Mouse (Mus musculus) stomach, embryonic 16.5 days (tissue): ENCODE results near the gene Fam120a. TPM values are rescaled to one million over a fixed set of nuclear protein-coding genes. Genes with fewer than 3 reads are reported as not detected.

Source experiments
- ATAC-seq: fragments of 200-750 bp; cut with Nextera tagmentation; 2 replicates; pipeline ENCODE4 v1.8.0; 2017; ENCODE audit warnings: moderate number of reproducible peaks, moderate TSS enrichment; ENCODE audit not compliant: insufficient read depth, low FRiP score
- H3K27ac ChIP-seq: fragments of 300-500 bp; sonication (generic); 2 replicates; pipeline ENCODE4 v1.5.1; 2014; ENCODE audit warnings: low read length
- H3K27me3 ChIP-seq: fragments of 300-500 bp; sonication (generic); 2 replicates; pipeline ENCODE4 v1.6.1; 2014; ENCODE audit warnings: low read length, control low read depth, mixed read lengths; ENCODE audit not compliant: control insufficient read depth, insufficient read depth
- H3K36me3 ChIP-seq: fragments of 300-500 bp; sonication (generic); 2 replicates; pipeline ENCODE4 v1.6.1; 2014; ENCODE audit warnings: low read length; ENCODE audit not compliant: control insufficient read depth, insufficient read depth
- H3K4me1 ChIP-seq: fragments of 300-500 bp; sonication (generic); 2 replicates; pipeline ENCODE4 v1.6.1; 2014; ENCODE audit warnings: low read length, control low read depth, mixed read lengths; ENCODE audit not compliant: control insufficient read depth, insufficient read depth
- H3K4me2 ChIP-seq: fragments of 300-500 bp; sonication (generic); 2 replicates; pipeline ENCODE4 v1.6.1; 2014; ENCODE audit warnings: low read depth, low read length, mixed read lengths
- H3K4me3 ChIP-seq: fragments of 300-500 bp; sonication (generic); replicated peaks from 2 replicates; pipeline ENCODE4 v1.5.1; 2014; ENCODE audit warnings: mild to moderate bottlenecking, low read length
- H3K9ac ChIP-seq: fragments of 300-500 bp; sonication (generic); 2 replicates; pipeline ENCODE4 v1.6.1; 2014; ENCODE audit warnings: low read length
- H3K9me3 ChIP-seq: fragments of 300-500 bp; sonication (generic); replicated peaks from 2 replicates; pipeline ENCODE4 v1.6.1; 2016; ENCODE audit warnings: low read length, control low read depth; ENCODE audit not compliant: control insufficient read depth
- WGBS: fragments of 180-500 bp; shearing (Covaris S2); extraction: QIAGEN DNeasy Blood & Tissue Kit; methylation state at CpG from one replicate; pipeline ENCODE4 v1.1.7; 2014; 5-methylcytosine and 5-hydroxymethylcytosine counted together
- polyA plus RNA-seq: library from polyadenylated mRNA; unstranded; fragments of >200 nt; fragmentation: Nextera tagmentation; extraction: Ambion mirVana; gene quantifications from 2 replicates; pipeline ENCODE4 v1.2.1, GENCODE M21; 2015

Gene Fam120a
- polyA plus RNA-seq, 1 experiment from 2014 or later = 27.8 TPM

DNA sequence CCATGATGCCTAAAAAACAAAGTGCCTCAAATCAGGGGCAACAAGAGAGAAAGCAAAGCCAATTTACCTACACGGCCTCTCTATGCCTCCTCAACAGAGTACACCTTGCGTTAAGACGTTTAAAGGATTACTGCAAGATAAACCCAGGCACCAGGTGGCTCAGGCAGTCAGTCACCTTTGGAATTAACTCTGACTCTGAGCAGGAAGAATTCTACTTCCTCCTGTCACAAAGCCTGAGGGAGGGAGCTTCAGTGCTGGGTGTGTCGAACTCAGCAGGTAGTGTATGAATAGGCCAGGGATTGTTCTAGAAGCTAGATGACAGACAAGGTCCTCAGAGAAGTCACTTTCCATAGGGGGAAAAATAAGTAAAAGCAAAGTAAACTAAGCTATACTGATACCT lies 9.2 kb downstream of the Fam120a start:
- H3K27ac ChIP-seq = peak overlapping the region; percentile 90
- H3K36me3 ChIP-seq = no peaks in the 10 kb centered on the region
- peak overlapping the region; percentile 7; the same call in 1 of the 2 replicates for H3K9ac ChIP-seq
- H3K27me3 ChIP-seq = no peaks in the 10 kb centered on the region
- 42% methylated on average over 4 of the region's 4 CpGs for WGBS
- H3K9me3 ChIP-seq = no peaks in the 10 kb centered on the region
- peaks cover 24% of the 10 kb centered on the region for H3K4me1 ChIP-seq
- peak; percentile 73 for ATAC-seq
- H3K4me3 ChIP-seq = no peak overlapping the region
- peak overlapping the region; percentile 36 for H3K4me2 ChIP-seq

DNA sequence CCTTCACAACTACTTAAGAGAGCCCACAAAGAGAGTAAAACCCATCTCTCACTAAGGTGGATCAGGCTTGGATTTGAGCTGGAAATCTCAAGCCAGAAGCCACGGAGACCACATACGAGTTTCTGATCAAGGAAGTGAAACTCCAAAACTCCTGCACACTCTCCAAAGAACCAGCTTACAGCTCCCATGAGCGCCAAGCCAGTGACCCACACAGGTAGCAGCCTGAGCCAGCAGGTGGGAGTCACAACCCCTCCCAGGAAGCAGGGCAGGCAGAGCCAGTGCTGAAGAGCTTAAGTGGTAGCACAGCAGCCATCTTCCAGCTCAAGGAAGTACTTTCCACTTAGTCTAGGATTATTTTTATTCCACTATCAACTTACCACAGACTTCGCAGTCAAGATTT lies 13.0 kb downstream of the Fam120a start:
- no peak overlapping the region for H3K27ac ChIP-seq
- H3K36me3 ChIP-seq = no peaks in the 10 kb centered on the region
- ATAC-seq = no peak
- peaks cover 19% of the 10 kb centered on the region for H3K4me1 ChIP-seq
- H3K27me3 ChIP-seq = no peaks in the 10 kb centered on the region
- no peaks in the 10 kb centered on the region for H3K9me3 ChIP-seq
- H3K4me2 ChIP-seq = no peak overlapping the region
- no peak overlapping the region for H3K9ac ChIP-seq
- 82% methylated on average over 4 of the region's 4 CpGs for WGBS
- H3K4me3 ChIP-seq = no peak overlapping the region

DNA sequence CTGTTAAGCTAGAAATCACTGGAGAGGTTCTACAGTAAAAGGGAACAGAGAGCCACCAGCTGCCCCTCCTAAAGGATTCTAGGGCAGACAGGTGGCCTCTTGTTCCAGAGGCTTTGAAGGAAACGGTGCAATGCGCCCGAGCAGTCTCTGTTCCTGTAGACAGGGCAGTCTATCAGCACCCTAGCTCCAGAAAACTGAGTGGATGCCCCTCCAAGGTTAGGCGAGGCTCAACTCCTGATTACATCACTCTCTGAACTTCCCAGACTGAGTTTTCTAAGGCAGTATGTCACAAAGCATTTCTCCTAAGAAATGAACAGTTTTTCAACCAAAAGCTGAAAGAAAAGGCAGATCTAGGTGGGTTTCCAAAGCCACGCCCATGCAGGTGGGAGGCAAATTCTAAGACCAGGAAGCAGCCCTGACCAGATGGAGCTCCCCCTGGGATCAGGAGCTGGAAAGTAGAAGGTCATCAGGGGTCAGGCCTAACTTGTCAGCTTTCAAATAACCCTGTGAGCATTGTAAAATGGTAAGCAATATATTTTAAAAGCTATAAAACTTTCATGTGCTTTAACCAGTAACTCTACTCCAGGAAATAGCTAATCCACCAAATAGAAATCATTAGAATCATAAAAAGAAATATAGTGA lies 17.1 kb downstream of the Fam120a start:
- ATAC-seq = no peak
- Histone ChIP-seq H3K4me2 (no peak overlapping the region), H3K4me3 (no peak overlapping the region), H3K4me1 (peaks cover 9% of the 10 kb centered on the region; the same call in 1 of the 2 replicates), H3K9me3 (no peaks in the 10 kb centered on the region), H3K9ac (no peak overlapping the region), H3K27me3 (no peaks in the 10 kb centered on the region), H3K27ac (peak overlapping the region; percentile 27; the same call in 1 of the 2 replicates), H3K36me3 (peaks cover 7% of the 10 kb centered on the region)
- 52% methylated on average over 5 of the region's 5 CpGs for WGBS

DNA sequence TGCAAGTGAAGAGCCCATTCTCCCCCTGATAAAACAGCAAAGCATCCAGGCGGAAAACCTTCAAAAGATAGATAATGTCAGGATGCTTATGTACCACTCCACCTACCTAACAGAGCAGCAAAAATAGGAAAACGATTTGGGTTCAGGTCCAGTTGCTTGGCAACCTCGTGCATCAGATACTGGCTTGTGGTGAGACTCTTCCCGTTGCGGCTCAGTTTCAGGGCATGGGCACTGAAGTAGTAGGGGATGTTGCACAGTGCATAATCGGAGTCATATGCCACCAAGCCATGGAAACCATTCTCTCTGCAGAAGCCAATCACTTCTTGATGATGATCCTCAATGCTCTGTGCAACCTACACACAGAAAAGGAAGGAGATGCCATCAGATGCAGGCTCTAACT lies 18.9 kb downstream of the Fam120a start:
- H3K9me3 ChIP-seq = no peaks in the 10 kb centered on the region
- H3K4me1 ChIP-seq = peaks cover 9% of the 10 kb centered on the region; the same call in 1 of the 2 replicates
- no peak for ATAC-seq
- no peak overlapping the region for H3K4me2 ChIP-seq
- H3K4me3 ChIP-seq = no peak overlapping the region
- 92% methylated on average over 6 of the region's 6 CpGs for WGBS
- peaks cover 7% of the 10 kb centered on the region for H3K36me3 ChIP-seq
- no peak overlapping the region for H3K9ac ChIP-seq
- no peaks in the 10 kb centered on the region for H3K27me3 ChIP-seq
- H3K27ac ChIP-seq = no peak overlapping the region

DNA sequence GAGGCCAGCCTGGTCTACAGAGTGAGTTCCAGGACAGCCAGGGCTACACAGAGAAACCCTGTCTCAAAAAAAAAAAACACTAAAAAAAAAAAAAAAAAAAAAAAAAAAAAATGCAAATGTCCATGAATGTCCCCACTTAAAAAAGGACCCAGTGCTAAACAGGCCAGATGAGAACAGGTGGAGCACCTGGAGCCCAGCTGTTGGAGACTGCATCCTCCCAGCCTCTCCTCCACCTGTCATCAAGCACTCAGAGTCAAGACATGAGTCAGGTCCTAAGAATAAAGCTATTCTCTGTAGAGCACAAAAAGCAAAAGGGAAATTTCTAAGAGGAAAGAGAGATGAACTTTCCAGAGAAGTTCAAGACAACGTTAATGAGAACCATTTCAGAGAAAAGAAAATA lies 23.2 kb downstream of the Fam120a start:
- H3K9me3 ChIP-seq = no peaks in the 10 kb centered on the region
- H3K4me1 ChIP-seq = peaks cover under 1% of the 10 kb centered on the region; the same call in 1 of the 2 replicates
- no peak for ATAC-seq
- no peak overlapping the region for H3K4me3 ChIP-seq
- 61% methylated on average over 1 of the region's 1 CpGs for WGBS
- peaks cover 7% of the 10 kb centered on the region for H3K36me3 ChIP-seq
- no peak overlapping the region for H3K9ac ChIP-seq
- H3K27ac ChIP-seq = no peak overlapping the region
- H3K4me2 ChIP-seq = no peak overlapping the region
- H3K27me3 ChIP-seq = no peaks in the 10 kb centered on the region

DNA sequence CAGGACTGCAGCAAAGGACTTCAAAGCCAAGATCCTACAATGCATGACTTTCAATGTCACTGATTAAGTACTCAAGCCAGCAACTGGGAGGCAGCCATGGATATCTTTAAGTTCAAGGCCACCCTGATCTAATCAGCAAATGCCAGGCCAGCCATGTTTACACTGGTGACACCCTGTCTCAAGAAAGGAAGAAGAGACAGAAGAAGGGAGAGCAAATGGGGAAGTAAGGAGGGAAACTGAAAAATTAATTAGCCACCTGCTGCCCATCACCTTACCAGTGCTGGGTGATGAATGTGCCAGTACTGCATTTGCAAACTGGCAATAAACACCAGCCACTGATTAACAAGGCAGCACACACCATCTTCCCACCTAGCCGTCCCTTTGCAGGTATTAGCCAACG lies 25.3 kb downstream of the Fam120a start:
- Histone ChIP-seq H3K4me2 (no peak overlapping the region), H3K27me3 (no peaks in the 10 kb centered on the region), H3K9me3 (no peaks in the 10 kb centered on the region), H3K36me3 (no peaks in the 10 kb centered on the region; the same call in none of the 2 replicates), H3K4me1 (peaks cover 3% of the 10 kb centered on the region; the same call in 1 of the 2 replicates), H3K9ac (no peak overlapping the region), H3K27ac (no peak overlapping the region), H3K4me3 (no peak overlapping the region)
- WGBS = 76% methylated on average over 2 of the region's 2 CpGs
- no peak for ATAC-seq

DNA sequence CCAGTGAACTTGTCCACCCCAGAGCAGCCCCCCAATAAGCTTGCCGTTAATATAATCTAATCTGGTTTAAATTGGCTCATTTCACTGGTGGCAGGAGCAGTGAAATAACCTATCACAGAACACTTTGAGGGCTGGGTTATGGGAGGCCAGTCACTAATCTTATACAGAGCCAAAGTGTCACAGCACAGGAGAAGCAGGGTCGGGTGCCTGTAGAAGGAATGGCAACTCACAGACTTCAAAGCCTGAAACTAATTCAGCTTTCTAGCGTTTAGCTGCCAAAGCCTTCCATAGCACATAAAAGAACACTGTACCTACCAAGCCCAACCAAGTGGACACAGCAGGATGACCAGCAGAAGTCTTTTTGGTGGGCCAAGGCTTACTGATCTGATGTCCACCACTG lies 26.0 kb downstream of the Fam120a start:
- WGBS = 54% methylated on average over 3 of the region's 3 CpGs
- H3K4me3 ChIP-seq = no peak overlapping the region
- H3K4me2 ChIP-seq = no peak overlapping the region
- H3K9ac ChIP-seq = no peak overlapping the region
- no peaks in the 10 kb centered on the region for H3K27me3 ChIP-seq
- no peak for ATAC-seq
- peaks cover 3% of the 10 kb centered on the region; the same call in 1 of the 2 replicates for H3K4me1 ChIP-seq
- H3K27ac ChIP-seq = no peak overlapping the region
- no peaks in the 10 kb centered on the region for H3K9me3 ChIP-seq
- no peaks in the 10 kb centered on the region; the same call in none of the 2 replicates for H3K36me3 ChIP-seq

DNA sequence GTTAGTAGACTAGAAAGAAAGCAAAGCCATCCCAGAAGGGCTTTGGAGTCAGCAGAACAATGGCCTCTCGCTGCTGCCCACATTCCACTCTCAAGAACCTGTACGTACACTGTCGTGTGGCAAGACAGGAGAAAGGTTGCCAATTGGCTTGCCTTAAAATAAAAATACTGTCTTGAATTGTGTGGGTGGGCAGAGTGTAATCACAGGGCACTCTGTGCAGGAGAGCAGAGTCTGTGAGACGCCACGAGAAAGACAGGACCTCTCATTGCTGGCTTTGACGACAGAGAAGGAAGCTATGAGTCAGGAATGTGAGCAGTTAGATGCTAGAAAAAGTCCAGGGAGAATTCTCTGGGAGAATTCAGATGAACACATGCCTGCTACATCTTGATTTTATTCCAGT lies 33.2 kb downstream of the Fam120a start:
- Histone ChIP-seq H3K4me1 (peaks cover 3% of the 10 kb centered on the region; the same call in 1 of the 2 replicates), H3K9ac (no peak overlapping the region), H3K4me3 (no peak overlapping the region), H3K27ac (no peak overlapping the region), H3K9me3 (no peaks in the 10 kb centered on the region), H3K27me3 (no peaks in the 10 kb centered on the region), H3K36me3 (peaks cover 5% of the 10 kb centered on the region; the same call in 1 of the 2 replicates), H3K4me2 (no peak overlapping the region)
- ATAC-seq = no peak
- 66% methylated on average over 6 of the region's 6 CpGs for WGBS

DNA sequence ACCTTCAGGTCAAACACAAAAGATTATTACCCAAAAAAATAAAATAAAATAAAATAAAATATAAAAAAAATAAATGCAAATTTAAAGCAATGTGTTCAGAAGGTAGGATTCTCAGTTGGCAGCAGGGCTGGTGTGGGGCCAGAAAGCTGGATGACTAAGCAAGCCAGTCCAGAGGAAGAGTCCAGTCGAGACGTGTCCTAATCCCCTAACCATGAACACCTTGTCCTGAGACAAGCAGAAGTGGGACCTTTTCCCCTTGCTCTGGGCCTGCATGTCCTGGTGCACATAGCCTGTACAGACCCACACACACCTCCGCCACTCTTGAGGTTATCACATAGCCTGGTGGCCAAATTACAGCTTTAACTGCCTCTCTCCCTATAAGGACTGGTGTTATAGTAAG lies 35.1 kb downstream of the Fam120a start:
- H3K4me1 ChIP-seq = no peaks in the 10 kb centered on the region
- peaks cover 9% of the 10 kb centered on the region; the same call in 1 of the 2 replicates for H3K36me3 ChIP-seq
- no peak overlapping the region for H3K27ac ChIP-seq
- 90% methylated on average over 3 of the region's 3 CpGs for WGBS
- H3K9me3 ChIP-seq = no peaks in the 10 kb centered on the region
- H3K4me2 ChIP-seq = no peak overlapping the region
- H3K4me3 ChIP-seq = no peak overlapping the region
- no peak for ATAC-seq
- no peak overlapping the region for H3K9ac ChIP-seq
- H3K27me3 ChIP-seq = no peaks in the 10 kb centered on the region
